Mouse (Mus musculus) NIH3T3 (cell line): ENCODE data around the gene Nt5c3b.

ENCODE experiments used
- DNase-seq: peaks from one replicate; pipeline ENCODE4 v3.0.0-alpha.2; 2012; ENCODE audit warnings: low read depth

Nt5c3b gene

DNA sequence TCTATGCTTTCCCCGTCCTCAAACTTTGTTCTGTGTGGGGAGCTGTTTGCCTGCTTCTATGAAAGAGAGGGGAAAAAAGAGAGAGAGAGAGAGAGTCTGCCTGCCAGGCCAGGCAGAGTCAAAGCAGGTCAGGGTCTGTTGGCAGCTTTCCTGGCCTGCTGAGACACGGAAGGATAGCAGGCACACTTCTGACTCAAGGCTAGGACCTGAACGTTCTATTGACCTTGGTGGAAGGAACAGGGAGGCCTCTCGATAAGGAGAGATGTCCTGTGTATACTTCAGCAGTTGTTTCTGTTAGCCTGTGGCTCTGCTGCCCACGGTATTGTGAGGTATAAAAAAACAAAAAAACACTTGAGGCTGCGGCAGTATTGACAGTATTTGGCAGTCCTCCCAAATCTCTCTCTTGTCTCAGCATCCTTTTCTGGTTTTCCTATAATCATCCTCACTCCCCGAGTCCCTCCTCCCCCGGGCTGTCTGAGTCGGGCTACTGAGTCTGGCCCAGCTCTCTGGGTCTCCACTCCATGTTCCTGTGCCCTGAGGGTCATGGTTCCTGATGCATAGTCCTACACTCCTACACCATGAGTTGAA is 12.9 kb downstream of the Nt5c3b start:
- peak; percentile 29 for DNase-seq

GRCm38 (mm10) chr11:100426820-100427219 is 14.8 kb downstream of the Nt5c3b start:
- no peak for DNase-seq

DNA sequence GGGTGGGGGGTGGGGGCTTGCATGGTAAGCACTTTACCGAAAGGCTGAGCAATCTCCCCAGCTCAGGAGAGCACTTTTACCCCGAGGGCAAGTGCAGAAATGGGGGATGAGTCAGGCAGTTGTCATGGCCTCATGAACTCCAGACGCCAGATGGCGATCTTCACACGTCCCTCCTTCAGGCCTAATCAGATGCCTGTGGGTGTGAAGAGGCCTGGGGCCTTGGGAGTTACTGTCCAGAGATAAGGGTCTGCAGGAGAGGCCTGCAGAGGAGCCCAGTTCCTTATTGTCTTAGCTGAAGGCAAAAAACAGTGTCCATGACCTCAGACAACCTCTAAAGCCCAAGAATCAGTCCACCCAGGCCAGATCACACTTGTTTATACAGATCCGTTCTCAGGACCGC is 15.8 kb downstream of the Nt5c3b start:
- DNase-seq = peak; percentile 94

DNA sequence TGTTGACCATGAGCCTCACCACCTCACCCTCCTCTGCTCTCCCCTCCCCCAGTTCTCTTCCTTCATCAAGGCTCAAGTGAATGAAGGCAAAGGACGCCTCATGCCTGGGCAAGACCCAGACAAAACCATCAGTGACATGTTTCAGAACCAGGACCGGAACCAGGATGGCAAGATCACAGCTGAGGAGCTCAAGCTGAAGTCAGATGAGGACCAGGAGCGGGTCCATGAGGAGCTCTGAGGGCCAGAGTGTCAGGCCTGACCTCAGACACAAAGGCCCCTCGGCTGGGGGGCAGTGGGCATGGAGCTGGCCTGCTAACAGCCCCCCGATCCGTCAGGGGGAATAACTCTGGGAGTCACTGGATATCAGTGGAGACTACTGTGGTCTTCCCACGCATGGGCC is 17.8 kb downstream of the Nt5c3b start:
- DNase-seq = no peak

DNA sequence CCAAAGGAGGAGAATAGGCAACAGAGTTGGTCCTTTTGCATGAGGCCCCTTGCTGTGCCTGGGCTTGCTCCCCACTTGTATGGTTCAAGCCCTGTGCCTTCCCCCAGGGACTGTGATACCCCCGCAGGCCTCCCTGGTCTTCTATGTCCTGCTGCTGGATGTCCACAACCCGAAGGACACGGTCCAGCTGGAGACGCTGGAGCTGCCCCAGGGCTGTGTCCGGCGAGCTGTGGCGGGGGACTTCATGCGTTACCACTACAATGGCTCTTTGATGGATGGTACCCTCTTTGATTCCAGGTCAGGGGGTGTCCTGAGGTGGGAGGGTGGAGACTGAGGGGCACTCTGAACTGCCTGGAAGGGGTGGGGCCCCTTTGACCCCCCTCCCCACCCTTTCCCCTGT is 20.1 kb downstream of the Nt5c3b start:
- DNase-seq = no peak

DNA sequence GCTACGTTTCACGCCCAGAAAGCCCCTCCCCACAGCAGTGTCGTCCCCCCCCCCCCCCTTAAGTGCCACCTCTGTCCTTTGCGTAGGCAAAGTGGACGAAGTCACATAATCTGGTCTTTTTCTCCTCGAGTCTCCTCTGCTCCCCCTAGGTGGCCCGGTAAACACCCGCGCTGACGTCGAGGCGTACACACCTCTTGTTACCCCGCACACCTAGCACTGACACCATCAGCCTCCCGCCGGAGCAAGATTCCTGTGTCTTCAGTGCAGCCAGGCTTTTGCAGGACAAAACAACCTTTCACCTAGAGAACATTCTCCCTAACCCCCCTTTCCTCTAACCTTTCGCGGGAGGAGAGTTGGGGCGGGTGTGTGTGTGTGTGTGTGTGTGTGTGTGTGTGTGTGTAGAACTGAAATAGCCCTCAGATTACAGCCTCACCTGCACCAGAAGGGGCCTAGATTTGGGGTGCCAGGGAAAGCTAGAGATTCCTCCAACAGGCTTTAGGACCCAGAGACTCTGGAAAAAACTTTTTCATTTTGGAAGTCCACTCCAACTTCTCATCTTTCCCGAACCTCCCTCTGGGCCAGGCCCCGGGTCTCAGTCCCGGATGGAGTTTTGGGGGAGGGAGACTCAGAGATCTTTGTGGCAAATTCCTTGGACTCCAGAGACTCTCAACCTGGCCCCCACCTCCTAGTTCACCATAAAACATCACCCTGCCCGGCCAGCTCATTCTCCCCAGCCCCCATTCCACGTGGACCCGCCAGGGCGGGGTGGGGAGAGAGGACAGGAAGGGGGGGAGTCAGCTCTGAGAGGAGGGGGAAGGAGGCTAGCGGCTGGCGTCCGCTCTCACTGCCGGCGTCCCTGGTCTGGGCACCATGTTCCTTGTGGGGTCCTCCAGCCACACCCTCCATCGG is 26.4 kb downstream of the Nt5c3b start, which contains the start of gene Fkbp10:
TSS of gene Fkbp10 (plus strand) at position 784 of the 909 bp plus-strand sequence.
- DNase-seq = peak; percentile 88

DNA sequence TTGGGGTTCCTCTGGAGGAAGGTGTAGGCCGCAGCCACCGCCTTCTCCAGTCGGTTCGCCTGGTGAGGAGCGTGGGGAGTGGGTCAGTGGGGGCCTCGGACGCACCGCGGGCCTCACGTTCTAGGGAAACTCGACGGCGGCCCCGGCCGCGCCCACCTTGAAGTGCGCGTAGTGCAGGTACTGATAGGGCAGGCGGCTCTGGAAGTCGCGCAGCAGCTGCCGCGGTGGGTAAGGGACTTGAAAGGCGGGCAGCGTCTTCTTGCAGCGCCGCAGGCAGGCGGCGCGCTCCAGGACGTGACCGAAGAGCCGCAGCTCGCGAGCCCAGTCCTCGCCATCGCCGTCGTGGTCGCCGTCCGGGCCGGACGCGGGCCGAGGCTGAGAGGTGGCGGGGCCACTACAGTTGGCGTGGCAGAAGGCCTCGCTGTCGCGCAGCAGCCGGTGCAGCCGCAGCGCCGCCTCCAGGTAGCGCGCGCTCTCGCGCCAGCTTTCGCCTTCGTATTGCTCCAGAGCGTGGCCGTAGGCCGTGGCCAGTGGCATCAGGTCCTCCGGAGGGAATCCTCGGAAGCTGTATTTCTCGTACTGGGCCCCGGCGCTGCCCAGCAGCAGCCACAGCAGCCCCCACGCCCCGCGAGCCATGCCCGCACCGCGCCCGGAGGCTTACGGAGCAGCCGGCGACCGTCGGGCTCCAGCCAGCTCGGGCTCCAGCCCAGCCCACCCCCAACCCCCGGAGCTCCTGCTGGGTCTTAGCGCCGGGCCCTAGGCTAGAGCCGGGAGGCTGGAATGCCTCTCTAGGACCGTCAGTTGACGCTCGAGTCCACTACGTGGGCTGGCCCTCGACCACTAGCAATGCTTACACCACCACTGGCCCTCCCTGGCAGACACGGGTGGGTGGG is 27.3 kb downstream of the Nt5c3b start, which contains the start of gene P3h4:
TSS of gene P3h4 (minus strand) at position 816 of the 893 bp plus-strand sequence.
- peak; percentile 95 for DNase-seq

- DNase-seq = no peak
Measured at GRCm38 (mm10) chr11:100413541-100413940, 28.1 kb downstream of the Nt5c3b start.

DNA sequence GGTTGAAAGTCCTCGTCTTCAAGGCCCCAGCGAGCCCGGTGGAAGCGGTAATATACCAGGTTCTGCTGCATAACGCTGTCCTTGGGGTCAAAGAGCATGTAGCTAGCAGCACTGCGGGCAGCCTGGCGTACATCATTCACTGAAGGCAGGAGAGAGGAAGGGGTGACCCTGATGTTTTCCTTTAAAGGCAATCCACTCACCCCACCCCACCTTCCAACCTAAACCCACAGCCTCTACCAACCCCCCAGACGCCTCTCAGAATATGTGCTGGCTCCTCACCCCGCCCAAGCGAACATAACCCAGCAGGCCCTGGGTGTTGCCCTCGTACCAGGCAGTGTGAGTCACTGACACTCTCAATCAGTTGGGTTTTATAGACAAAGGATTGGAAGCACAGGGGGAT is 29.9 kb downstream of the Nt5c3b start:
- peak; percentile 64 for DNase-seq

DNA sequence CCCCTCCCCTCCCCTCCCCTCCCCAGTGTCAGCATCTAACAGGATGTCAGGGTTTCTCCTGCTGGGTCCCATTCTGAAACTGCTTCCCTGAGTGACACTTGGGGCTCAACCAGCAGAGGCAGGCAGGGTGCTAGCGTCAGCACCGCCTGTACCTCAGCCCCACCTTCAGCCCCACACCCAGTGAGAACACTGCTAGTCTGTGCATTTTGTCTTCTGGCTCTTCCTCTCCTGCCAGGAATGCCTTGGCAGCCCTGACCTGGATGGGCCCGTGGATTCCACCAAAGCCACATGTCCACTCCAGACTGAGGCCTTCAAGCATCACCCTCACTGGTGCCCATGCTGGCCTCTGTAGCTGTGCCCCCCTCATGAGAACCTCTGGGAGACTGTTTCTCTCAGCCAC is 31.9 kb downstream of the Nt5c3b start:
- no peak for DNase-seq

DNA sequence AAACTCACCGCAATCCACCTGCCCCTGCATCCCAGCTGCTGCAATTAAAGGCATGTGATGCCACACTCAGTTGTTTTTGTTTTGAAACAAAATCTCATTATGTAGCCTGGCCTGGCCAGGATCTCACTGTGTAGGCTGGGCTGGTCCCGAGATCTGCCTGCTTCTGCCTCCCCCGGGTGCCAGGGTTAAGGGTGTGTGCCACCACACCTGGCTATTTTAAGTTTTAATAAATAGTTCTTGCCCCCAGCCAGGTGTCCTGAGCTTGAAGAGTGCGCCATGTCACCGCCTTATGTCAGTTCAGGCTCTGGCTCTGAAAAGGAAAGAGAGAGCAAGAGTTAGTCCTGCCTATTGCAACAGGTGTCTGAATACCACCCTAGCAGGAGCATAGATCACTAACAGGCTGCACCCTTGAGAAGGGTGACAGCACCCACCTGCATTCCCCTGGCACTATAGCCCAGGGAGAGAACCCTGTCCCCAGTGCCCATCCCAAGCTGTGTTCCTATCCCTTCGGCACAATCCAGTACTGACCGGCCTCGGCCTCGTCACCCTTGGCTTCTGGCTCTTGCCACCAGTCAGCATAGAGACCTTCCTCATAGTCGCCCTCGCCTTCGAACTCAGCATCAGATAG is 32.7 kb downstream of the Nt5c3b start:
- DNase-seq = no peak

GRCm38 (mm10) chr11:100408076-100408834 is 33.4 kb downstream of the Nt5c3b start:
- DNase-seq = peak; percentile 86

DNA sequence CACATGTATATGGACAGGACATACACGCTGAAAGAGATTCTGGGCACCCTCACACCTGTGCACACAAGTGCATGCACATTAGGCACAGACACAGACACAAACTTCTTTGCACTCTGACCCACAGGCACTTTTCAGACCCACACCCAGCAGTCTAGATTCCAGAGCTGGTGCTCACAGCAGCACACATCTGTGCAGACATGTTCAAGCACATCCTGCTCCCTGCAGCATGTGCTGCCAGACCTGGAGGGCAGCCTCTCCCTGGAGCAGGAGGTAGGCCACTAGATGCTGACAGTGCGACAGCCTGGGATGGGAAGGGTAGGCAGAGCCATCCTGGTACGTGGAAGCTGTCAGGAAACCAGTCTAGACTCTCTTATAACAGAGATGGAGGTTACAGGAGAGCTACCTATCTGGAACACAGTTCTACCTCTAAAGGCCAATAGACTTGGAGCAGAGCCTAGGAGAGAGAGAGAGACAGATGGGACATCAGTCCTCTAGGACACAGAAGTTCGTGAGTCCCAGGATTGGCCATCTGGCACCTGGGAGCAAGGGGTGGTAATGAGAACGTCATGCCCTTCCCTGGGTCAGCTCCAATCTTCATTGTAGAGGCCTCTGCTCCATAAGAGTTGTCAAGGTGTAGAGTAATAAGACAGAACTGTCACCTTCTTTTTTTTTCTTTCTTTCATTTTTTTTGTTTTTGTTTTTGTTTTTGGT is 34.5 kb downstream of the Nt5c3b start:
- no peak for DNase-seq

GRCm38 (mm10) chr11:100406273-100406672 is 35.3 kb downstream of the Nt5c3b start:
- no peak for DNase-seq

- DNase-seq = no peak
Measured at GRCm38 (mm10) chr11:100404456-100405074, 37.0 kb downstream of the Nt5c3b start.

DNA sequence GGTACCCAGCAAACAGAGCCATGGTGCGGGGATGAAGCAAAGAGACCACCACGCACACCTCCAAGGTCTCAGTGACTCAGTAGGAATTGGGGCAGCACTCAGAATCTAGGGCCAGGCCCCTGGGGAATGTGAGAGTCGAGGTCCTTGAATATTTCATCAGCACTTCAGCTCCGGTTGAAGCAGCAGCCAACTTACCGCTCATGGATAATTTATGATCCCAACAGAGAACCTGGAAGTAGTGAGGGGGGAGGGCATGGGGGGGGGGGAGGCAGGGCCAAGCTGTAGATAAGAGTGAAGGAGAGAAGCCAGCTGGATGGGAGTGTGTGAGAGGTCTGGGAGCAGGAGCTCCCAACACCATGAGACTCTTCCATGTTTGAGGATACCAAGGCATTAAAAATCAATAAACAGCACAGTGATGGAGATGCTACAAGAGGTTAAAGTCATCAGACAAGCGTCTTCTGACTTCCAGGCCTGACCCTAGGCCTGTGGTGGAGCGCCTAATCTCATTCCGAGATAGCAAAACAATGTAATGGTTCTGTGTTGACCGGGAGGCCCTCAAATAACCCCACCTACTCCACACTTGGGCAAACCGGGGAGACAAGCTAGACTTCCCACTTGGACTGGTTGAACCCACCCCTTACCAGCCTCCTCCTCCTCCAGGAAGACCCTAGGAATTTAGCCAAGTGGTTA is 38.0 kb downstream of the Nt5c3b start:
- peak; percentile 44 for DNase-seq

DNA sequence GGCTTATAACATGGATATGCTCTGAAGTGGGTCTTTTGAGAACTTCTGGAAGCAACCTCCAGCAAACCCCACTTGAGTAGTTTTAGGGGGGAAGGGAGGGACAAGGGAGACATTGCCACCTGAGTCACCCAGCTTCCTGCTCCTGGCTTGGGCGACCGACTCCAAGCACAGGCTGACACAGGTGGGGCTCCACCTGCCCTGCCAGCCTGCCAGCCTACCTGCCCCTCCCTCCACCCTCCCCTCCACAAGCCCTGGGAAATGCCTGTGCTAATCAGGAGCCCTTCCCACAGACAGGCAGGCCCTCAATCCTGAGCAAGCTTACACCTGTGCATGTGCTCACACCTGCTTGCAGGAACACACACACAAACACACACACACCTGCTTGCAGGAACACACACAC is 38.9 kb downstream of the Nt5c3b start:
- DNase-seq = no peak

GRCm38 (mm10) chr11:100402240-100402639 is 39.4 kb downstream of the Nt5c3b start:
- DNase-seq = no peak

DNA sequence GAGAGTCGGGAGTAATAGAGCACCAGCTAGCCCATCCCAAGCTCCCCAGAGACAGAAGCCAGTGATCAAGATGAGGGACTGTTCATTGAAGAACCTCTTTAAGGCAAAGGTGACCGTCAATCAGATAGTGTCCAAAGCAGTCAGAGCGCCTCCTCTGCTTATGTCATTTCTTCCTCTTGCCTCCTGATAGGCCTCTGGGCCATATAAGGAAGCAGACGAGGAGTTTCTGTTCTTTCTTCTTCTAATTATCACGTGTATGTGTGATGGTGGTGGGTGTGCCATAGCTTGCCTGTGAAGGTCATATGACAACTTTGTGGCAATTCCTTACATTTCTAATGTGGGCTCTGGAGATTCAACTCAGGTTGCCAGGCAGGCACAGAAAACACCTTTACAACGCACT is 40.8 kb downstream of the Nt5c3b start:
- DNase-seq = no peak
